Mouse (Mus musculus) lung, postnatal 0 days (tissue): ENCODE measurements around the gene Cst13.

Source experiments
- CTCF ChIP-seq: IDR thresholded peaks from 2 replicates; pipeline ENCODE4 v1.5.1; 2016; ENCODE audit warnings: antibody characterized with exemption, mild to moderate bottlenecking
- EP300 ChIP-seq: IDR thresholded peaks from 2 replicates; pipeline ENCODE4 v1.6.1; 2016; ENCODE audit warnings: antibody characterized with exemption, mild to moderate bottlenecking, control low read depth

- TF ChIP-seq CTCF (no peak), EP300 (no peak)
These were observed 37.6 kb downstream of the Cst13 start for GRCm38 (mm10) chr2:148857506-148857905.
